Mouse (Mus musculus): Measurements from ENCODE around the gene Pilra.

Gene Pilra

DNA sequence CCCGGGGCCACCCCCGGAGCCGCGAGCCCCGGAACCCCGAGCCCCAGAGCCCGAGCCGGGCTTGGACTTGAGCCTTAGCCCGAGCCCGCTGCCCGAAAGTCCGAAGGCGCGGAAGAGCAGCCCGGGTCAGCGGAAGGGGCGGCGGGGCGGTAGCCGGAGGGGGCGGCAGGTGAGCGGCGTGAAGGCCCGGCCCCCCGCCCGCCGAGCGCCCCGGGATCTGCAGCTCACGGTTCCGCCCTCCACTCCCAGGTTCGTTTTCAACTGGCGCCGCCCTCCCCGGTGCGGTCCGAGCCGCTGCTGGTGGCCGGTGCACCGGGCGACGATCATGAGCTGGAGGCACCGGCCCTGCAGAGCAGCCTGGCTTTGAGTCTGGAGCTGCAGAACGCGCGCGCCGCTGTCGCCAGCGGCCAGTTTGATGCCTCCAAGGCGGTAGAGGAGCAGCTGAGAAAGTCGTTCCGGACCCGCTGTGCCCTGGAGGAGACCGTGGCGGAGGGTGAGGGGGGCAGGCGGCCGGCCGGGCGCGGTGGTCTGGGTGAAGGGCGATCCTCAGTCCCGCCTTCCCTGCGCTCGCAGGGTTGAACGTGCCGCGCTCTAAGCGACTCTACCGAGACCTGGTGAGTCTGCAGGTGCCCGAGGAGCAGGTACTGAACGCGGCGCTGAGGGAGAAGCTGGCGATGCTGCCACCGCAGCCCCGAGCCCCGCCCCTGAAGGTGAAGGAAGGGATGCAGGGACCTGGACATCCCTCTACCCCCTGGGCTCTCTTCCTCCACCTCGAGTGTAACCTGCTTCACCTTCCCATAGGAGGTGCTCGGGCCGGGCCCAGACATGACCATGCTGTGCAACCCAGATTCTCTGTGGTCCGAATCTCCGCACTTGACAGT is 56.8 kb downstream of the Pilra start:
- DNase-seq (ENCODE audit: low spot score), result peak; percentile 69

DNA sequence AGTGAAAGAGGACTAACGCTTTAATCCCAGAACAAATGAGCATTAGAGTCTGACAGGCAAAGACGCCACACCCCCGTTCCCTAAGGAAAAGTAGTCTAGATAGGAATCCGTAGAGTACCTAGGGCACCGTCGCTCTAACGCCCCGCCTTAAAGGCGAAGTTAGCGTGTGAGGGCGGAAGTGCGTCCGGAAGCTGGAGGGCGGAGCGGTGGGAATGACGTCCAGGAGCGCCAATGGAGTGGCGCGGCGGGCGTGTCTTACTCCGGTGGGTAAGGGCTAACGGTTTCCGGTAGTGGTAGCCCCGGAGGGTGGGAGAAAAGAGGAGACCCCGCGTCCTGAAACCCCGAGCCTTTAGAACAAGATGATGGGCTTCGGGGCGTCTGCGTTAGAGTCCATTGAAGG is 57.4 kb downstream of the Pilra start, which contains the start of gene Ppp1r35:
Ppp1r35 (plus strand) TSS at position 215 of the 400 bp plus-strand sequence.
- peak; percentile 97 for DNase-seq (ENCODE audit: low spot score)

DNA sequence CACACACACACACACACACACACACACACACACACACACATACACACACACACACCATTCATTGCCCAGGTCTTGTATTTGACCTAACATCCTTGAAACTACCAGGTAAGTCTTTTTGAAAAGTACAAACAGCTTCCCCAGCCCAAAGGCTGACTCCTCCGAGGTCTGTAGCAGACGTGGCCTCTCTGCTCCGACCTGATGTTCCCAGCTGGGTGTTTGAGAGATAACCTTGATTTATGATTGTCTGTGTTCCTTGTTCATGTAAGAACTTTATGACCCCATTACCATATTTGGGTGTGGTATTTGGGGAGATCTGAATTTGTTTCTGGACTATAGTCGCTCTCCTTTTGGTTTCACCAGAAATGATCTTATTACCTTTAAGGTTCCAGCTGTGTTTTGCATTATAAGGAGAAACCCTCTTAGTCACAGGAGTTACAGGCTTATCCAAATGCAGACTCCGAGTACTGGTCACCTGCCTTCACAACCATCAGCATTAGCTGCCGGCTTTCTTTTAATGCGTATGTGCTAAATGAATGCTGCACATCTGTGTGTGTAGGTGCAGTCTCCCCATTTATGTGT is 58.7 kb downstream of the Pilra start:
- no peak for DNase-seq (ENCODE audit: low spot score)

DNA sequence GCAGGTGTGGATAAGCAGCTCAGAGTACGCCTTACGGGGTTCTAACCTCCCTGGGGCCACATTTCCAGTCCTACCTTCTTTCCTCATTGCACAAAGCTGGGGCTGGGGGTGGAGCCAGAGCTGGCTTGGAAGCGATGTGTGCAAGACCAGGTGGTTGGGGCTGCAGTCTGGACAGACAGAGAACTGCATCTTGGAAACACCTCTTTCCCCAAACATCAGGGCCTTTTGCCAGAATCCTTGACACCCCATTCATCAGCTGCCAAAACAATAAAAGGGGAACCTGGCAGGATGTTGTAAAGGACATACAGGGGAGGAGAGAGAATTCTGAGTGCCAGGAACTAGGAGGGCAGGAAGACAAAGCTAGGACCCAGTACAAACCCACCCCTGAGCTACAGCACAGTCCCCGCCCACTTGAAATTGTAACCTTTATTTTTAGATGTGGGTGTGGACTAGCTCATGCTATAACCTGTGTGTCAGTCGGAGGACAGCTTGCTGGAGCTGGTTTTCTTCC is 59.6 kb downstream of the Pilra start:
- DNase-seq (ENCODE audit: low spot score), result no peak

DNA sequence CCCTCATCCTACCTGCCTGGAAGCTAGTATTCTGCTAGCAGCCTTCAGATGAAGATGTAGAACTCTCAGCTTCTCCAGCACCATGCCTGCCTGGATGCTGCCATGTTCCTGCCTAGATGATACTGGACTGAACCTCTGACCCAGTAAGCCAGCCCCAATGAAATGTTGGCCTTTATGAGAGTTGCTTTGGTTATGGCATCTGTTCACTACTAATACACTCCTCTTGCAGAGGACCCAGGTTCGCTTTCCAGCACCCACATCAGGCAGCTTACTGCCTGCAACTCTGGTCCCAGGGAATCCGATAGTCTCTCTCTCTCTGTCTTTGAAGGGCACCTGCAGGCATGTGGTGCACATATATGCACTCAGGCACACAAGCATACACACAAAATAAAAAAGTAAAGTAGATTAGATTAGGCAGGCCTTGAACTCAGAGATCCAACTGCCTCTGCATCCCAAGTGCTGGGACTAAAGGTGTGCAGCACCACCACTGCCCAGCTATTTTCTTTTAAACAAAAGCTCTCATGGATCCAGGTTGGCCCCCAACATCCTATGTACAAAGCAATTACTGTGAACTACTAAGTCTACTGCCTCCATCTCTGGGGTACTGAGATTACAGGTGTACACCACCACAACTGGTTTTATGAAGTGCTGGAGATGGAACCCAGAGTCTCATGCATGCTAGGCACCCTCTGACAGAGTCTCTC is 60.3 kb downstream of the Pilra start:
- no peak for DNase-seq (ENCODE audit: low spot score)

DNA sequence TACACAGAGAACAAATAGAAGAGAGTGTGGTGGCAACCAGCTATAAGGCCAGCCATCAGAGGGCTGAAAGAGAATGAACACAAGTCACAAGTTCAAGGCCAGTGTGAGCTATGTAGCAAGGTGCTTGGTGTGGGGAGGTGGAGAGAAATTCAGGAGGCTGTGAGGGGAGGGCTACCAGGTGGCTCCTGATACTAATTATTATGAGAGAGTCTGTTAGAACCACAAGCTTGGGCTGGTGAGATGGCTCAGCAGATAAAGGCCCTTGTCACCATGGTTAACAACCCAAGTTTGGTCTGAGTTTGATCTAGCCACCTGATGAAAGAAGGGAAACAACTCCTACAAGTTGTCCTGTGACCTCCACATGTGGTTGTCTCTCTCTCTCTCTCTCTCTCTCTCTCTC is 63.3 kb downstream of the Pilra start:
- no peak for DNase-seq (ENCODE audit: low spot score)

Measured in testis, postnatal 10 days (tissue).